Mouse (Mus musculus) cerebellum, adult 18-20 months (tissue): ENCODE measurements around the gene Cyp2b19.
"Not testable (repeated sequence)": the region's sequence is repeated elsewhere in the genome, so short reads cannot be mapped to it uniquely, and the experiment has no call there.

Experiments
- DNase-seq, 2 experiments: peaks; one replicate each; pipeline ENCODE4 v3.0.0; 2021

Cyp2b19 gene

GRCm38 (mm10) chr7:26756842-26757241 is at the start of gene Cyp2b19:
TSS of gene Cyp2b19 (plus strand) at chr7:26757142.
- DNase-seq: no peak

DNA sequence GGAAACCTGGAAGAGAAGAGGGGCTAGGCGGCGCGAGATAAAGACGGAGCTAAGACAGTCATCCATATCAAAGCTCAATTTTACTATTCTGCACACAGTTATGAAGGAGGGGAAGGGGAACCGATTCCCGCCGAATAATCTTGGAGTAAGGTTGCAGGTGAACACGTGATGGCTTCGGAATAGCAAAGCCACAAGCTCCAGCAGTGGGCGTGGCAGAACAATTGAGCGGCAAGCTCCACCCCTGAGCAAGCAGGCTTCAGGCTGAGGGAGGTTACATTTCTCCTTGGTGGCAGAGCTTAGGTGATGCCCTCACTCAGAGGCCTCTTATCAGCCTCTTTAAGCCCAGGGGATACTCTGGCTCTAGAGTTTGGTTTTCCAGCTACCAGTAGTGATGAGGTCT is 45.9 kb upstream of the Cyp2b19 start:
- no peak for DNase-seq

DNA sequence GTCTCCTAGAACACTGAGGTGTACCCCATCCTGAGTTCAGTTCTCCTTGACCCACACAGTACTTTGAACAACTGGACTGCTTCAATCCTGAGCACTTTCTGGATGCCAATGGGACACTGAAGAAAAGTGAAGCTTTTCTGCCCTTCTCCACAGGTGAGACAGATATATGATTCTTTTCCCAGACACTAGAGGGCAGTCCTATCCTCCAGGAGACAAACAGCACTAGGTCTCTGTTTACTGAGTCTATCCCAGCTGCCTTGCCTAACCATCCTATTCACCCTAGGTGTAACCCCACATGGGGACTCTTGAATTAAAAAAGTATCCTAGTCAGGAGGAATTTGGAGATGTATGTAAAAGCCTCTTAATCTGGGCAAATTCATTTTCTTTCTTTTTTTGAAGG is 18.0 kb upstream of the Cyp2b19 start:
- no peak for DNase-seq

DNA sequence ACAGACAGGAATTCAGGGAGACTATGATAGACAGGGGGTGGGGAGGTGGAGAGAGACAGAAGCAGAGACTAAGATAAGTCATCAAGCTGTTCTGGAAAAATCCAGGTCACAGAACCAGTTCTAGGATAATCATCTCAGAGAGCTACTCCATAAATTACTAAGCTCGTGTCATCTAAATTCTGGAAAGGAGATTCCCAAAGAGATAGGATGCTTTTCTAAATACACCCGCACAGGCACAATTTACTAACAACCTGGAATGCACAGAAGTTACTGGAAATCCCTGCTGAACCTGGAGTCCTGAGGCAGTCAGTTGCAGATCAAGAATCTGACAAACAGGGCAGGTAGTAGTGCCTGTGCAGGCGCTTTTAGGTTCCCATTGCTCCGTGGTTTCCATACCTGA is 13.0 kb upstream of the Cyp2b19 start:
- DNase-seq: no peak

DNA sequence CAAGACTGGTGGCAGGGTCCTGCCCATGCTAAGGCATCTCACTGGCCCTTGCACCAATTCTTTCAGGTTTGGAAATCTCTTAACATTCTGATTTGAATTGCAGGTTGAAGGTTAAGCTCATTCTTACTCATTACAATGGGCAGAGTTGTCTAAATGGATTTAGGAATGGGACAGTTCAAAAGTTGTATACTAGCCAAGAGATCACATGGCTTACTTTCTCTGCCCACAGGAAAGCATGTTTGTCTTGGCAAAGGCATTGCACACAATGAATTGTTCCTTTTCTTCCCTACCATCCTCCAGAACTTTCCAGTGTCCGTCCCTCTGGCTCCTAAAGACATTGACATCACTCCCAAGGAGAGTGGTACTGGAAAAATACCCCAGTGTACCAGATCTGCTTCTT is 11.5 kb upstream of the Cyp2b19 start:
- DNase-seq: no peak

GRCm38 (mm10) chr7:26767084-26767483 is 10.1 kb downstream of the Cyp2b19 start:
- peak in 1 of 2 experiments; percentile 1 for DNase-seq

DNA sequence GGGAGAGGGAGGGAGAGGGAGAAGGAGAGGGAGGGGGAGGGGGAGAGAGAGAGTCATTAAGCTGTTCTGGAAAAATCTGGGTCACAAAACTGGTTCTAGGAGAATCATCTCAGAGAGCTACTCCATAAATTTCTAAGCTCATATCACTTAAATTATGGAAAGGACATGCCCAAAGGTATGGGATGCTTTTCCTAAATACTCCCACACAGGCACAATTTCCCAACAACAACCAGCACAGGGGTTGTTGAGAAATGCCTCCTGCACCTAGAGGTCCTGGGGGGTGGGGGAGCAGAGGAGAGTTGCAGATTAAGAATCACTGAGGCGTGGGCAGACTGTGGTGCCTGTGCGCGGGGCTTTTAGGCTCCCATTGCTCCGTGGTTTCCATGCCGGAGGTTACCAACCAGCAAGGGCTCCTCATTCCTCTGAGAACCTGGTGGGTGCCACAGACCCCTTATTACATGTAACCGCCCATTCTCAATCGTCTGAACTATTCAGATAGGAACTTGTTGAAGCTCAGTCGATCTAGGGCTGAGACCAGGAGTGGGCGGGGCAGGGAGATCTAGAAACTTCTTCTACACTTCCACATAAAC is 13.0 kb downstream of the Cyp2b19 start:
- DNase-seq: no peak

DNA sequence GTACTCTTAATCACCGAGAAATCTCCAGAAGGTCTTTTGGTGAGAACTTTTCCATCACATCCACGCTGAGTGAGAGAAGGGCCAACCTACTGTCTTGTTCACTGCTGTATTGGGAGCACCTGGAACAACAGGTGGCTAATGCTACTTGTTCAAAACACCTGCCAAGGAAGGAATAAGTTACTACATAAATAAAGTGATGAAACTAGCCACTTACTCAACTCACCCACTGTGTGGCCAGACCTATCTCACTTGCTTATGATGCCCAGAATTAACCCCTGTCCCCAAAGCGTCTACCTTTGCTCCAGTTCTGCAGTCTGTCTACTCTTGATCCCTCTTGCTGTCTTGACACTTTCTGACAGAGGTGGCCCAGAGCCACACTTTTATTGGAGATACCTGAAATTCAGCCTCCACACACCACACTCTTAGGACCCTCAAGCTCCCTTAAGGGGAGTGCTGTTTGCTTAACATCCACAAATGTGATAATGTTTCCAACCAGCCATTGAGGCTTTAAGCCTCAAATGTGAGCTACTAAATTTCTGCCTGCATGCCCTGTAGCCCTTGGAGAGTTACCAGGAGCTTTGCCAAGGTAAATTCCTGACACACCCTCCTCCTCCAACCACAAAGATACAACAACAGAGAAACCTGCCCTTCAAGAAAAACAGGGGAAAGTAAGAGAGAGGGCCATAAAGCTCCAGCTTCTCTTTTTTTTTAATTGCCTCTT is 16.1 kb downstream of the Cyp2b19 start:
- DNase-seq: no peak

GRCm38 (mm10) chr7:26775866-26776265 is 18.9 kb downstream of the Cyp2b19 start:
- DNase-seq: no peak

DNA sequence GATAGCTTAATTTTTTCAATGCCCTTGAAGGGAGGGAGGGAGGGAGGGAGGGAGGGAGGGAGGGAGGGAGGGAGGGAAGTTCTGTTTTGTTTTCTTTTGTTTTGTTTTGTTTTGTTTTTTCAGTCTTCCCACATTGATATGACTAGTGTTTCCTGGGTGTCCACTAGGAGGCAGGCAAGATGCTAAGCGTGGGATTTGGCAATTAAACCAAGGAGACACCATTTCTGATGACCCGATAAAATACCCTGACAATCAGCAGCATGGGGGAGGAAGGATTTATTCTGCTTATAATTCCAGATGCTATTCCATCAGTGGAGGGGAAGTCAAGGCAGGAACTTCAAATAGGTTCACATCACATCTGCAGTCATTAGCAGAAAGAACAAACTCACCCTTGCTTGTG is 20.9 kb downstream of the Cyp2b19 start:
- DNase-seq: no peak

DNA sequence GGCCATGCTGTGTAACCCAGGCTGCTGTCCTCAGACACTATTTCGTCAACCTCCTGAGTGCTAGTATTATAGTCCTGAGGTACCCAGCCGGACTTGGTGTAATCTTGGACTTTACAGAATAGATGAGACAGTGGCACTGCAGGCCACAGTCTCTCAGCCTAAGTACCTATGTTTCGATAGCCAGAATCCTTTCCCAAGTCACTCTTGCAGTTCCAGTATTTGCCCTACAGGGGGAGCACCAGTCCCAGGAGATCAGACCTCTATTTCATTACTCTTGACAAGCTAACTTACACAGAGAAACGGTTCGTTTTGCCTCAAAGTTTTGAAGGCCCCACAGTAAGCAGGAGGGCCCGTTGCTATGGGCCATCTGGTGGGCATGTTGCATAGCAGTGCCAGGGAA is 21.5 kb downstream of the Cyp2b19 start:
- peak; percentile 16 to 27 for DNase-seq

GRCm38 (mm10) chr7:26779799-26780416 is 23.0 kb downstream of the Cyp2b19 start:
- DNase-seq: no peak

- DNase-seq: no peak
Measured at GRCm38 (mm10) chr7:26780510-26780909, 23.6 kb downstream of the Cyp2b19 start.

GRCm38 (mm10) chr7:26780998-26781766 is 24.2 kb downstream of the Cyp2b19 start:
- no peak for DNase-seq

DNA sequence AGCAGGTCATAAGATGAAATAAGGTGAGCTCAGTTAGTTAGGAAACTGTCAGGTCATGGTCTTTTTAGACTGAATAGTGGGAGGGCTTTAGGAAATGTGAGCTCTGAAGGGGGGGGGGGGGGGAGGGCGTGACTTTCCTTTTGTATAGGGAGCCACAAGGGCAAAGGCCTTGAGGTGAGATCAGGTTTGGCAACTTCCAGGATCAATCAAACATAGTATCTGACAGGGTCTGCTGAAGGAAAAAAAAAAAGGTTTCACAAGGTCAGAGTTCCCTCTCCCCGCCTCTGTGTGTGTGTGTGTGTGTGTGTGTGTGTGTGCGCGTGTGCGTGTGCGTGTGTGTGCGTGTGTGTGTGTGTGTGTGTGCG is 24.8 kb downstream of the Cyp2b19 start:
- DNase-seq: no peak

DNA sequence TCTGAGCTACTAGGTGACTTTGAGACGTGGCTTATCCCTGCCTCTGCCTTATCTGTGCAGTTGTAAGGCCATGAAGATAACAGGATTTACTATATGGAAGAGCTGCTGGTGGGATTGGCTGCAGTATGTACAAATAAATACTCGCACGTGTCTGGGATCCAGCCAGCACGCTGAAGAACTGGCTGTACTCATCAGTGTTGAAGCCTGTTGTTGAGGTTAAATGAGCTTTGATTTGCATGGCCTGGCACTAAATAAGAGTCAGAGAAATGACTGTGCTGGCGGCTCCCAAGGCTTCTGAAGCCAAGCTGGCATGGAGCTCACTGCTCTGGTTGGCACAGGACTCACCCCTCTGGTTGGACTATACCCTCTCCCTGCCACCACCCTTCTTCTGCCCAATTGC is 26.2 kb downstream of the Cyp2b19 start:
- peak; percentile 4 to 9 for DNase-seq

GRCm38 (mm10) chr7:26786013-26786412 is 29.1 kb downstream of the Cyp2b19 start:
- not testable (repeated sequence) for DNase-seq

DNA sequence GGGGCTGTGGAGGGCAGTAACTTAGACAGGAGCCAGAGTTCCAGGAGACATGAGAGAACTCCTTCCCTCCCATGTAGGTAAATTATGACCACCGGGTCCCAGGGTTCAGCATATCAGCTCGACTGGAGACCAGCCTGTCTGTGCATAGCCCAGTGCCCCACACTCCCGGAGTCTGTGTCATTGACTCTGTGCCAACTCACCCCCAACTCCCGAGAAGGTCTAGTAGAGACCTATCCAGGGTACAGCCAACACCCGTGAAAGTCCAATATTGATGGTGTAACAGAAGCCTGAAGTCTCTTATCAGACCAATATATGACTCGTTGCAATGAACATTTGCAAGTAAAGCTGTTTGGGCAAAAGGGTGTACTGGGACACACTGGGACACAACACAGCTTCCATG is 33.0 kb downstream of the Cyp2b19 start:
- DNase-seq: no peak

DNA sequence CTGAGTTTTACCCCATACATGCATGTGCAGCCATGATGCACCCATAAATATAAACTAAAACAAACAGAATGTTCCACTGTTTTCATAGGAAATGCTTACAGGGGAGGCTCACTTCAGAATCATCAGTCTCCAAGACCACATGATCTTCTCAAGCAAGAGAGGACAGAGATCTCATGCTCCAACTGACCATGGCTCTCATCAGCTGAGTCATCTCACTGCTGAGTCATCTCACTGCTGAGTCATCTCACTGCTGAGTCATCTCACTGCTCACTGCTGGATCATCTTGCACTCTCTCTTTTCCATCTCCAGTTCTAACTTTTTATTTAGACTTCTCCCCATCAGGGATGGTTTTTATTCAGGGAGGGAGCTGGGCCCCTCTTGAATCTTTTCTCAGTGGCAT is 43.2 kb downstream of the Cyp2b19 start:
- DNase-seq: no peak

GRCm38 (mm10) chr7:26800996-26801395 is 44.1 kb downstream of the Cyp2b19 start:
- no peak for DNase-seq

GRCm38 (mm10) chr7:26808592-26808991 is 51.6 kb downstream of the Cyp2b19 start, which contains the start of gene Cyp2g1:
TSS of gene Cyp2g1 (plus strand) at chr7:26808892.
- no peak for DNase-seq
